Mouse (Mus musculus): Measurements from ENCODE around the gene Gm13889. TPM values are rescaled to one million over a fixed set of nuclear protein-coding genes. Genes with fewer than 3 reads are reported as not detected.

Gm13889 gene
- total RNA-seq (2021) = 10 to 100 TPM; 14.4 to 19.7 TPM
- long read RNA-seq, experiment 1, transcript Gm13889-201 (1 exons, 1,386 nt) = major isoform, 30 of 30 reads
- long read RNA-seq, experiment 1, partial matches to known transcripts = 0 of 30 reads
- long read RNA-seq, experiment 1, other reads (novel, unspliced or antisense) = 0 of 30 reads
- long read RNA-seq, experiment 2, transcript Gm13889-201 (1 exons, 1,386 nt) = major isoform, 9 of 9 reads
- long read RNA-seq, experiment 2, partial matches to known transcripts = 0 of 9 reads
- long read RNA-seq, experiment 2, other reads (novel, unspliced or antisense) = 0 of 9 reads

GRCm38 (mm10) chr2:93956908-93957784 lies at the start of gene Gm13889:
Gm13889 (minus strand) TSS chr2:93957201.
- peak; percentile 74 for DNase-seq

GRCm38 (mm10) chr2:94002331-94002730 lies 45.3 kb upstream of the Gm13889 start:
- peak; percentile 91 for DNase-seq

GRCm38 (mm10) chr2:94001918-94002317 lies 44.9 kb upstream of the Gm13889 start:
- DNase-seq = no peak

GRCm38 (mm10) chr2:94001411-94001810 lies 44.4 kb upstream of the Gm13889 start:
- DNase-seq = no peak

DNA sequence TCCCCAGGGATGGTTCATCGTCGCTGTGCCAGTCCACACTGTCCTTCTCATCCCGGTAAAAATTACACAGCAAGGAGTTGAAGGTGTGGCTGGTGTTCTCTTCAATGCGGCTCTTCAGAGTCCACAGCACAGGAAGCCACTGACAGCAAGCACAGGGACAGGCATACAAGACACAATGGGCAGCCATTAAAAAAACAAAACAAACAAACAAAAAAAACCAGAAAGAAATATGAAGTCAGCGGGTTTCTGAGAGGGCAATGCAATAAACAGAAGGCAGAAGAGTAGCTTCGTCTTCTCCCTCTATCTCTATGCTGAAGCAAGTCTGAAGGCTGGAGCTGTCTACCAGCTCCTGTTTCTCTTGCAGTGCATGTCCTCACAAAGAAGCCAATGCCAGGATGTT lies 39.3 kb upstream of the Gm13889 start, which contains the start of gene Gm27027:
Gene Gm27027, minus strand, starts transcription at position 101 of the 400 bp plus-strand sequence.
- no peak for DNase-seq

- no peak for DNase-seq
Observed at GRCm38 (mm10) chr2:93992810-93993209, 35.8 kb upstream of the Gm13889 start.

GRCm38 (mm10) chr2:93992259-93992658 lies 35.3 kb upstream of the Gm13889 start:
- no peak for DNase-seq

DNA sequence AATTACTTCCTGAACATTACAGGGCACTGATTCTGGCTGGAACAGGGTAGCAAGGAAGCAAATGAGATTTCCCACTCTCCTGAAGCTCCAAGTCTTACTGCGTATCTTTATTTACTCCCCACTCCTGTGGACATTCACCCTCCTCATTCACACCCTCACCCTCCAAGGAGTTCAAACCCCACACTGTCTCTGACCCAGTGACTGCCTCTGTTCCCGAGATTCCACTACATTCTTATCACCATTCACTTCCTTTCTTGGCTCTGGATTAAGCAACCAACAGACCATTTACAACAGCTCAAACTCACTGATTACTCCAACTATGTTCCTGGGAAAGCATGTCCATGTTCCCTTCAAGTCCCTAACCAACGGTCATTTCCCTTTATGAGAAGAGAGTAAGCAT lies 34.3 kb upstream of the Gm13889 start:
- no peak for DNase-seq

GRCm38 (mm10) chr2:93988440-93988839 lies 31.4 kb upstream of the Gm13889 start:
- no peak for DNase-seq

DNA sequence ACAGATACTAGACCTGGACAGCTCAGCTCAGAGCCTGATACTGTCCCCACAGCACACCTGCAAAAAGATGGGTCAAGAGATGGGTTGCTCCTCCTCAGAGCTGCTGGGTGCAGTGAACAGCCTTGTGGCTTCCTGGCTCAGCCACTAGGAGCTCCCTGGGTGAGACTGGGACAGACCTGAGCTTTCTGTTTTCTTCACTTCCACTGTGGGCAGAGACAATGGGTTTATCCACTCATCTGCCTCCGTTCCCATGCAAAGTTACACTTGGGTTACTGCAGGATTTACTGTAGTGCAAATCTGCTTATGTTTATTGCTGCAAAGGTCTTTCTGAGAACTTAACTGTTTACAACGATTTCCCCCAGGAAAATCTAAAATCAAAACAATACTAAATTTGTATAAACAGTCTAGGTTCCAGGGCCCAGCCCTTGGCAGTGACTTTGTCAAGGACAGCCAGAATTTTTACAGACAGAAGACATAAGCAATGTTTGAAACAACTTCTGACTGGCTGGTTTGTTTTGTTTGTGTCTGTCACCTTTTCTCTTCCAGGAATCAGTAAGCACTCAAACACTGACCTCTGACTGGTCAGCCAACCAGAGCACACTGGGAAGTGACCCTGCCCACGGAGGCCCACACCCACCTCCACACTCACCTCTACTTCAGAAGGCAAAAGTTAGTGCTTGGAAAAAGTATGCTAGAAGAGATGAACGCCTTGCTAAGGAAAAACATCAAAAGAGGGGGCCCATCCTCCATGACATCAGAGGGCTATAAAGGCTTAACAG lies 25.6 kb upstream of the Gm13889 start:
- DNase-seq = no peak

- DNase-seq = no peak
Observed at GRCm38 (mm10) chr2:93979249-93980120, 22.5 kb upstream of the Gm13889 start.

DNA sequence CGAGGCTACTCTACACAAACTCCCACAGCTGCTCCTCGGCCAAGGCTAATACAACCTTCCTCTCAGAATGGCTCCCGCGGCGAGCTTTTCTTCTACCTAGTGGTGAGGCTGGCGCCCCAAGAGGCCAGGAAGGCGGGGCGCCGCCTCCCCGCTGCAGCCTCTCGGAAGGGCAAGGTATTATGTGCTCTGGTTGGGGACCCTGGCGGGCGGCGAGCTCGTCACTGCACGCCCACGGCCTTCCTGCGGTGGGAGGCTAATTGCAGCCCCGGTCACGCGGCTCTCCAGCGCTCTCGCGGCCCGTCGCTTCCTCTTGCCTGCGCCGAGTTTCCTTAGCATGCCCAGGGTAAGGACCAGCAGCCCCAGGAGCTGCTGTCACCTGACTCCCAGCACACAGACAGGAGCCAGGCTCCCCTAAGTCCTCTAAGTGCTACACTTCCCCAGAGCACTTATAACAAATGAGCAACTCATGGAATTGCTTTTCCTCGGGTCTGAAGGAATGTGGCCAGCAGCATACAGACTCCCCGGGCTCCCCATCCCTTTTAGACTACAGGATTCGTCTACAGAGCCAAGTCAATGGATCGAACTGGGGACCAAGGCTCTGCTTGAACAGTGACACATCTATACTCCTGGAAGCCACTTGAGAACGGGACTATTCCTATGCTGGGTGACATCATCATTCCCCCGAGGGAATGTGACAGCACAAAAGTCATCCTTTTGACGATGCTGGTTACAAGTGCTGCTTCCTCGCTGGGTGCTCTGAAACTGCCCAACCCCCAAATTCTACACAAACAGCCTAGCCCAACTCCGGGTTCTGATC lies 19.6 kb upstream of the Gm13889 start:
- DNase-seq = peak; percentile 54

DNA sequence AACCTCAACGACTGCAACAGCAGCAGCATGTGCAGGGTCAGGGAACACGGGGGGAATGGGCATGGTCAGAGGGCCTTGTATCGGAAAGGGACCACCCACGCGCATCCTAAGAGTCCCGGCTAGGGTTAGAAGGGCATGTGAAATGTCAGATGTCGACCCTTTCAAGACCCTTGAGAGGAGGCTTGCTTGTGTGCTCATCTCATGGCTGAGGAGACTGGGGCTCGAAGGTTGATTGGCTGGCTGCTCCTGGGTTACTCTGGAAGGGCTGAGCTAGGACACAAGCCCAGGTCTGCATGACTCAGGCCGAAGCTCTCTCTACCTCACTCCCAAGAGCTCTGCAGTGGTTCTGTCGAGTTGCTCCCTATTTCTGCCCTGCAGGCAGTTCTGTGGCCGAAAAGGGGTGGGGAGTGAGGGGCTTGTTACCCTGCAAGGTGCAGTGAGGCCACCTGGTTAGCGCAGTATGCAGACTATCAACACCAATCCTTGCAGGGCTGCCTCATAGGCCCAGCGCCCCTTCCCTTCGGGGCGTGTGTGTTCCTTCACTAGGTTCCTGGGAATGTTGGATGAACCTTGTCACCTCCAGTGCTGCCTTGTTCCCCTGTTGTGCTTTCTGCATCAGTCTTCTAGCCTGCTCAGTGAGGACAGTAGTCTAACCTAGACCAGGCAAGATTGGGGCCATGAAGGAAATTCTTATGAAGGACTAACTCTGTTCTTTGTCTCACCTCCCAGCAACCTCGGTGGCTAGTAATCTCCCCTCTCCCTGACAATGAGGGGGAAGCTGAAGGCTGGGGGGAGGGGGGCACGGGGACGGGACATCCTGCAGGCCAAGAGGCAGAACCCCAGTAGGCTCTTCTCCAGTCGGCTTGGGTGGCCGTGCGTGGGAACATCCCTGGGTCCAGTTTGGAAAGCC lies 18.8 kb upstream of the Gm13889 start:
- no peak for DNase-seq

DNA sequence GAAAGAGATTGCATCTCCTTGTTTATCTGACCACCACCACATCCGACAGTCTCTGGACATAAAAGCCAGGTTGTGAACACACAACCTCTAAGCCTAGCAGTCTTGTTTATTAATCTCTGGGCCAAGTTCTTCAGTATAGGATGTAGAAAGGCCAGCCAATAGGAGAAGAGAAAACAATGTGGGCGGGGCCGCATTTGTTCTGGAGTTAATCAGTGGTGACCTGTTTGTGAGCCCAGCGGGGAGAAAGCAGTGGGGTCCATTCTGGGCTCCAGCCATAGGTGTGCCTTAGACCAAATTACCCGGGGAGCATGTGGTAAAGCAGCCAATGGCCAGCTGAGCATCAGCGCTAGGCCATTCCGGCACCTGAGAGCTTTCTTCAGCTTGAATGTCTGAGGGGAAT lies 18.0 kb upstream of the Gm13889 start:
- DNase-seq = no peak

GRCm38 (mm10) chr2:93971647-93972046 lies 14.6 kb upstream of the Gm13889 start:
- DNase-seq = no peak

GRCm38 (mm10) chr2:93964494-93965160 lies 7.6 kb upstream of the Gm13889 start:
- no peak for DNase-seq

DNA sequence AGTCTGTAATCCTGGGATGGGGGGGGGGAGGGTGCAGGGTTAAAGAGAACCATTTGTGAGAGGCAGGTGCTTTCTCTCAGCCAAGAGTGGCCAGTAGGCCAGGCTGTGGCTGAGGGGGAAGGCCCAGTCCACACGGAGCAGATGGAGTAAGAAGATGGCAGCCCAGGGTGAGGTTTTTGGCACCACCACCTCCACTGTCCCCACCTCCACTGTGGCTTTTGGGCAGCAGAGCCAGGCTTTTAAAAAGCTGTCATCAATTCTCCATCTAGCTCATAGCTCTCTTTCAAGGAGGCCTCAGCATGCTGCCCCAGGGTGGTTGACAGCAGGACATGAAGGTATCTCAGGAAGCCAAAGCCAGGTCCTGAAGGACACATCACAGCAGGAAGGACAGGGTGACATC lies 6.8 kb upstream of the Gm13889 start:
- DNase-seq = no peak

DNA sequence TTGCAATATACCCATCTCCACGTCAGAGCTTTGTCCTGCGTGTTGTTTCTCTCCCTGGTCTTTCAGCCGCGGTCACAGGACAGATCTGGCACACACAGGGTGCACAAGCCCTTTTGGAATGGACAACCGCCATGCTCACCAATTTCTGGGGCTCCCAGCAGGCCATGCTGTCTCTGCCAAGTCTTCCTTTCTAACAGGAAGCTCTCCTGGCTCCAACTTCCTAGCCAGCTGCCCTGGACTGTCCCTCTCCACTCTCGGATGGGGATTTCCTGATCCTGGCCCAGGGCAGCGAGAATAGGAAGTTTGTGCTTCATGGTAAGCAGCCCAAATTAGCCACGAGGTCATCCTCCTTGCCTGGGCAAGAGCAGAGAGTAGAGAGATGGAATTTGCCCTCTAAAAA lies 4.7 kb upstream of the Gm13889 start:
- DNase-seq = peak; percentile 33

GRCm38 (mm10) chr2:93959346-93959745 lies 2.3 kb upstream of the Gm13889 start:
- no peak for DNase-seq
